Mouse (Mus musculus) heart, postnatal 0 days (tissue): ENCODE measurements around the gene Szrd1. TPM values are rescaled to one million over a fixed set of nuclear protein-coding genes. Genes with fewer than 3 reads are reported as not detected.

Experiments used
- ATAC-seq: fragments of 200-750 bp; cut with Nextera tagmentation; 2 replicates; pipeline ENCODE4 v1.8.0; 2017; ENCODE audit warnings: low read depth, moderate number of reproducible peaks, moderate library complexity; ENCODE audit not compliant: insufficient read depth
- DNase-seq: peaks from one replicate; pipeline ENCODE4 v3.0.0-alpha.2; 2016; ENCODE audit warnings: low spot score
- H3K27ac ChIP-seq: fragments of 300-500 bp; sonication (generic); 2 replicates; pipeline ENCODE4 v1.5.1; 2014; ENCODE audit warnings: low read depth, mild to moderate bottlenecking
- H3K27me3 ChIP-seq: fragments of 300-500 bp; sonication (generic); 2 replicates; pipeline ENCODE4 v1.6.1; 2014; ENCODE audit warnings: low read length, mixed read lengths; ENCODE audit not compliant: control insufficient read depth, insufficient read depth
- H3K36me3 ChIP-seq: fragments of 300-500 bp; sonication (generic); replicated peaks from 2 replicates; pipeline ENCODE4 v1.6.1; 2014; ENCODE audit warnings: low read length, mixed read lengths; ENCODE audit not compliant: control insufficient read depth, insufficient read depth
- H3K4me1 ChIP-seq: fragments of 300-500 bp; sonication (generic); 2 replicates; pipeline ENCODE4 v1.6.1; 2014; ENCODE audit warnings: antibody characterized with exemption; ENCODE audit not compliant: control insufficient read depth, insufficient read depth
- H3K4me2 ChIP-seq: fragments of 300-500 bp; sonication (generic); 2 replicates; pipeline ENCODE4 v1.6.1; 2014; ENCODE audit warnings: low read depth, mild to moderate bottlenecking, low read length, moderate library complexity
- H3K4me3 ChIP-seq: fragments of 300-500 bp; sonication (generic); 2 replicates; pipeline ENCODE4 v1.5.1; 2014; ENCODE audit warnings: low read depth, low read length
- H3K9ac ChIP-seq: fragments of 300-500 bp; sonication (generic); replicated peaks from 2 replicates; pipeline ENCODE4 v1.6.1; 2014; ENCODE audit warnings: low read depth, low read length, mixed read lengths
- H3K9me3 ChIP-seq: fragments of 300-500 bp; sonication (generic); replicated peaks from 2 replicates; pipeline ENCODE4 v1.6.1; 2016; ENCODE audit warnings: low read length; ENCODE audit not compliant: control insufficient read depth
- CTCF ChIP-seq: IDR thresholded peaks from 2 replicates; pipeline ENCODE4 v1.5.1; 2016; ENCODE audit warnings: antibody characterized with exemption, control low read depth, low read depth
- EP300 ChIP-seq: IDR thresholded peaks from 2 replicates; pipeline ENCODE4 v1.6.1; 2016; ENCODE audit warnings: antibody characterized with exemption, low read depth
- WGBS: fragments of 180-500 bp; shearing (Covaris S2); extraction: QIAGEN DNeasy Blood & Tissue Kit; methylation state at CpG from one replicate; pipeline ENCODE4 v1.1.7; 2014; 5-methylcytosine and 5-hydroxymethylcytosine counted together
- polyA plus RNA-seq: library from polyadenylated mRNA; unstranded; fragments of >200 nt; fragmentation: Nextera tagmentation; extraction: Ambion mirVana; gene quantifications from 2 replicates; pipeline ENCODE4 v1.2.1, GENCODE M21; 2015
- total RNA-seq: library from RNA; depleted of rRNA; stranded (reverse); fragments of >200 nt; gene quantifications from 2 replicates; pipeline ENCODE4 v1.2.3, GENCODE M21; 2014; ENCODE audit warnings: low replicate concordance

Szrd1 gene
- total and polyA plus RNA-seq, 2 experiments from 2014 or later = 19.4 to 73.8 TPM

GRCm38 (mm10) chr4:141101855-141102254, 37.7 kb downstream of the Szrd1 start:
- Histone ChIP-seq H3K27ac (no peak overlapping the region), H3K4me1 (no peaks in the 10 kb centered on the region), H3K27me3 (no peaks in the 10 kb centered on the region), H3K4me2 (no peak overlapping the region), H3K36me3 (no peaks in the 10 kb centered on the region), H3K4me3 (no peak overlapping the region), H3K9ac (no peak overlapping the region), H3K9me3 (no peaks in the 10 kb centered on the region)
- no peak for DNase-seq
- TF ChIP-seq EP300 = no peak
- peak; percentile 45 for TF ChIP-seq CTCF
- no peak for ATAC-seq
- 64% methylated on average over 6 of the region's 6 CpGs for WGBS

GRCm38 (mm10) chr4:141101291-141101690, 38.3 kb downstream of the Szrd1 start:
- WGBS = 84% methylated on average over 9 of the region's 9 CpGs
- no peak overlapping the region for H3K9ac ChIP-seq
- ATAC-seq (no peak), DNase-seq (no peak)
- no peaks in the 10 kb centered on the region for H3K9me3 ChIP-seq
- H3K4me2 ChIP-seq = no peak overlapping the region
- H3K4me1 ChIP-seq = no peaks in the 10 kb centered on the region
- no peaks in the 10 kb centered on the region for H3K27me3 ChIP-seq
- no peaks in the 10 kb centered on the region for H3K36me3 ChIP-seq
- no peak overlapping the region for H3K4me3 ChIP-seq
- H3K27ac ChIP-seq = no peak overlapping the region
- no peak for TF ChIP-seq CTCF
- TF ChIP-seq EP300 = no peak

- Histone ChIP-seq H3K9ac (no peak overlapping the region), H3K4me2 (no peak overlapping the region), H3K36me3 (no peaks in the 10 kb centered on the region), H3K27me3 (no peaks in the 10 kb centered on the region), H3K4me1 (no peaks in the 10 kb centered on the region), H3K27ac (no peak overlapping the region), H3K9me3 (no peaks in the 10 kb centered on the region), H3K4me3 (no peak overlapping the region)
- no peak for ATAC-seq
- 67% methylated on average over 5 of the region's 5 CpGs for WGBS
- TF ChIP-seq CTCF (no peak), EP300 (no peak)
- no peak for DNase-seq
These were observed 39.6 kb downstream of the Szrd1 start for GRCm38 (mm10) chr4:141099956-141100355.

- Histone ChIP-seq H3K27ac (no peak overlapping the region), H3K36me3 (no peaks in the 10 kb centered on the region), H3K9ac (no peak overlapping the region), H3K4me3 (no peak overlapping the region), H3K4me1 (no peaks in the 10 kb centered on the region), H3K4me2 (no peak overlapping the region), H3K9me3 (no peaks in the 10 kb centered on the region), H3K27me3 (no peaks in the 10 kb centered on the region)
- DNase-seq = no peak
- no peak for ATAC-seq
- 49% methylated on average over 4 of the region's 4 CpGs for WGBS
- no peak for TF ChIP-seq CTCF
These were observed 40.6 kb downstream of the Szrd1 start for GRCm38 (mm10) chr4:141098935-141099334.

GRCm38 (mm10) chr4:141096710-141097109, 42.9 kb downstream of the Szrd1 start:
- ATAC-seq = no peak
- TF ChIP-seq EP300 = no peak
- TF ChIP-seq CTCF = no peak

GRCm38 (mm10) chr4:141095016-141095415, 44.6 kb downstream of the Szrd1 start:
- Histone ChIP-seq H3K4me3 (no peak overlapping the region), H3K4me1 (no peaks in the 10 kb centered on the region), H3K27me3 (no peaks in the 10 kb centered on the region), H3K36me3 (no peaks in the 10 kb centered on the region), H3K9me3 (no peaks in the 10 kb centered on the region), H3K27ac (no peak overlapping the region), H3K9ac (no peak overlapping the region), H3K4me2 (no peak overlapping the region)
- DNase-seq = no peak
- 72% methylated on average over 10 of the region's 10 CpGs for WGBS
- TF ChIP-seq CTCF (no peak), EP300 (no peak)
- no peak for ATAC-seq

More at GRCm38 (mm10) chr4:141096710-141097109, 42.9 kb downstream of the Szrd1 start:
- no peak for DNase-seq
- 25% methylated on average over 9 of the region's 9 CpGs for WGBS
- Histone ChIP-seq H3K9ac (no peak overlapping the region), H3K27ac (no peak overlapping the region), H3K4me1 (no peaks in the 10 kb centered on the region), H3K27me3 (no peaks in the 10 kb centered on the region), H3K9me3 (no peaks in the 10 kb centered on the region), H3K4me2 (no peak overlapping the region), H3K36me3 (no peaks in the 10 kb centered on the region), H3K4me3 (no peak overlapping the region)
